16 mouse cellular contexts compared by ENCODE assay signal in genomic region chr1:72858874-72859273, GRCm38 (mm10). TPM values are rescaled to one million over a fixed set of nuclear protein-coding genes. Genes with fewer than 3 reads are reported as not detected.
DNase-seq lines count a peak whose midpoint lies in the region; ATAC-seq and TF ChIP-seq lines count a peak whose summit lies in the region.
"Had no signal": no experiment of that assay in that cellular context is flagged by ENCODE, and none has a peak within 500 bp of the region (broad histone marks: within the 10 kb centered on the region; RNA-seq: fewer than 3 reads in every experiment).

No protein-coding gene starts in this region.

- no peak for DNase-seq in layer of hippocampus, adult 2 months (ENCODE audit: low spot score in 2 of 2)
- DNase-seq in layer of hippocampus, postnatal 25 days (ENCODE audit: extremely low spot score in 1 of 2, low spot score in 1 of 2), result no peak
- peak; percentile 53 for DNase-seq in retina, postnatal 1 day
- no peak for DNase-seq in adrenal gland, adult 8-10 months
- no peak for DNase-seq in cerebellum, postnatal 36 days
- DNase-seq in spleen, adult 12 weeks (ENCODE audit: low spot score), result no peak
- DNase-seq: B cell, adult 2 months; gastrocnemius, adult 2 months; kidney, postnatal 36 days; lung, postnatal 10 days; thymus, adult 2 months had no signal

- no peak overlapping the region for H3K4me3 ChIP-seq in layer of hippocampus, adult 2 months
- no peak overlapping the region for H3K4me3 ChIP-seq in forebrain, embryonic 16.5 days (replicated peaks; ENCODE audit: low read length)
- no peak overlapping the region for H3K4me3 ChIP-seq in midbrain, embryonic 12.5 days
- H3K4me3 ChIP-seq: embryonic facial prominence, embryonic 13.5 days; gastrocnemius, adult 2 months; heart, embryonic 13.5 days had no signal

- no peaks in the 10 kb centered on the region for H3K9me3 ChIP-seq in forebrain, embryonic 16.5 days (ENCODE audit: control insufficient read depth, low read length)
- no peaks in the 10 kb centered on the region for H3K9me3 ChIP-seq in midbrain, embryonic 12.5 days
- H3K9me3 ChIP-seq: embryonic facial prominence, embryonic 13.5 days; heart, embryonic 13.5 days had no signal

- H3K4me2 ChIP-seq in forebrain, embryonic 16.5 days (ENCODE audit: low read length), result no peak overlapping the region
- H3K4me2 ChIP-seq in midbrain, embryonic 12.5 days (replicated peaks), result no peak overlapping the region
- H3K4me2 ChIP-seq: embryonic facial prominence, embryonic 13.5 days; heart, embryonic 13.5 days had no signal

- no peak for TF ChIP-seq CTCF in layer of hippocampus, adult 2 months (conservative IDR thresholded peaks at IDR 0.05)

- no peak overlapping the region for H3K9ac ChIP-seq in forebrain, embryonic 16.5 days (replicated peaks; ENCODE audit: low read depth, low read length)
- no peak overlapping the region for H3K9ac ChIP-seq in midbrain, embryonic 12.5 days (replicated peaks)
- H3K9ac ChIP-seq: embryonic facial prominence, embryonic 13.5 days; heart, embryonic 13.5 days had no signal

- H3K27me3 ChIP-seq in forebrain, embryonic 16.5 days (replicated peaks; ENCODE audit: control insufficient read depth, insufficient read depth, low read length), result no peaks in the 10 kb centered on the region
- H3K27me3 ChIP-seq in midbrain, embryonic 12.5 days, result no peaks in the 10 kb centered on the region
- H3K27me3 ChIP-seq: heart, embryonic 13.5 days had no signal

- no peaks in the 10 kb centered on the region for H3K36me3 ChIP-seq in forebrain, embryonic 16.5 days (ENCODE audit: control insufficient read depth, insufficient read depth)
- H3K36me3 ChIP-seq in midbrain, embryonic 12.5 days, result 0 out of 2 replicates have a peak, but pooled peaks cover 4% of the 10 kb centered on the region

- peaks cover 9% of the 10 kb centered on the region; the same call in 1 of the 2 replicates for H3K4me1 ChIP-seq in forebrain, embryonic 16.5 days (replicated peaks; ENCODE audit: control insufficient read depth, insufficient read depth, low read length)
- H3K4me1 ChIP-seq in midbrain, embryonic 12.5 days, result peaks cover 23% of the 10 kb centered on the region

- 43% methylated on average over 5 of the region's 5 CpGs for WGBS in forebrain, embryonic 16.5 days
- 20% methylated on average over 5 of the region's 5 CpGs for WGBS in midbrain, embryonic 12.5 days

- peak overlapping the region; percentile 56 for H3K27ac ChIP-seq in layer of hippocampus, adult 2 months
- no peak overlapping the region for H3K27ac ChIP-seq in forebrain, embryonic 16.5 days (ENCODE audit: low read length)
- peak overlapping the region; percentile 63 for H3K27ac ChIP-seq in midbrain, embryonic 12.5 days (replicated peaks)
- H3K27ac ChIP-seq: embryonic facial prominence, embryonic 13.5 days; gastrocnemius, adult 2 months; heart, embryonic 13.5 days had no signal

- 0 out of 2 replicates have a peak, but pooled peaks have one; percentile 16 for ATAC-seq in forebrain, embryonic 16.5 days
- ATAC-seq in midbrain, embryonic 12.5 days (ENCODE audit: low FRiP score, low read depth), result peak; percentile 75

RNA-seq across cellular contexts. Expression of gene Igfbp5, which starts 15.8 kb away (rescaled TPM):
- total RNA-seq in layer of hippocampus, adult 2 months (2021), result 10 to 100 TPM; 72.5 to 79.3 TPM
- 10 to 100 TPM; 69.7 to 72.5 TPM for total RNA-seq in layer of hippocampus, postnatal 25 days (2021)
- 26.8 and 31.0 TPM in 2 replicates for polyA plus RNA-seq in forebrain, embryonic 16.5 days (2015; fragmentation: Nextera tagmentation; extraction: Ambion mirVana)
- 31.1 and 41.2 TPM in 2 replicates for polyA plus RNA-seq in midbrain, embryonic 12.5 days (2016; fragmentation: Nextera tagmentation; extraction: Ambion mirVana)
- 100 to 1,000 TPM in 3 of 4 experiments, 10 to 100 TPM in 1; 99.0 to 265 (median 164) TPM for total RNA-seq in adrenal gland, adult 8-10 months (2022)
- total RNA-seq: MEL had no signal

RNA-seq across cellular contexts. Expression of gene Igfbp2, which starts 34.6 kb away (rescaled TPM):
- total RNA-seq in layer of hippocampus, adult 2 months (2021), result 10 to 100 TPM; 43.6 to 44.2 TPM
- 10 to 100 TPM; 44.4 to 50.5 TPM for total RNA-seq in layer of hippocampus, postnatal 25 days (2021)
- polyA plus RNA-seq in forebrain, embryonic 16.5 days (2015; fragmentation: Nextera tagmentation; extraction: Ambion mirVana), result 279 and 331 TPM in 2 replicates
- 548 and 637 TPM in 2 replicates for polyA plus RNA-seq in midbrain, embryonic 12.5 days (2016; fragmentation: Nextera tagmentation; extraction: Ambion mirVana)
- 1 to 10 TPM; 2.4 to 4.0 (median 2.6) TPM for total RNA-seq in adrenal gland, adult 8-10 months (2022)
- total RNA-seq: gastrocnemius, adult 2 months; MEL had no signal

Comparison
In these comparisons a context has a peak if more than half of its experiments do, and no peak if none do; other contexts are left out.
1. RNA of gene Igfbp2, which starts 34.6 kb away (total RNA-seq): 44.4 to 50.5 TPM in layer of hippocampus, postnatal 25 days and 43.6 to 44.2 TPM in layer of hippocampus, adult 2 months; 2.4 to 4.0 TPM in adrenal gland, adult 8-10 months; every median in the first group is over 4 times any median in the second.